Mouse (Mus musculus): ENCODE measurements around the gene Cd6. TPM values are rescaled to one million over a fixed set of nuclear protein-coding genes. Genes with fewer than 3 reads are reported as not detected.

Gene Cd6
- total RNA-seq, 2 experiments from 2014 or later: not detected

DNA sequence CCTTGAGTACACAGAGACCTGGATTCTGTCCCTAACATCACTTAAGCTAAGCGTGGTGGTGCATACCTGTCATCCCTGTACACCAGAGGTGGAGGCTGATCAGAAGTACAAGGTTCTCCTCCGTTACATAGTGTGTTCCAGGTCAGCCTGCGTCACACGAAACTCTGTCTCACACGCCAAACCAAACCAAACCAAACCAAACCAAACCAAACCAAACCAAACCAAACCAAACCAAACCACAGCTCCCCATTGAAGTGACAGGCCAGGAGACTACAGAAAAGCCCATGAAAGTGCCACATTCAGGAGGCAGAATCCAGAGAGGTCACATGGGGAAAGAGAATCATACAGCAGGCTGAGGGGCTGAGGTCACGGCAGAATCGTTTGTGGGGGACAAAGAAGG, 57.9 kb downstream of the Cd6 start:
- no peak for ATAC-seq (replicated peaks; ENCODE audit: low FRiP score, poor library complexity, severe bottlenecking)

DNA sequence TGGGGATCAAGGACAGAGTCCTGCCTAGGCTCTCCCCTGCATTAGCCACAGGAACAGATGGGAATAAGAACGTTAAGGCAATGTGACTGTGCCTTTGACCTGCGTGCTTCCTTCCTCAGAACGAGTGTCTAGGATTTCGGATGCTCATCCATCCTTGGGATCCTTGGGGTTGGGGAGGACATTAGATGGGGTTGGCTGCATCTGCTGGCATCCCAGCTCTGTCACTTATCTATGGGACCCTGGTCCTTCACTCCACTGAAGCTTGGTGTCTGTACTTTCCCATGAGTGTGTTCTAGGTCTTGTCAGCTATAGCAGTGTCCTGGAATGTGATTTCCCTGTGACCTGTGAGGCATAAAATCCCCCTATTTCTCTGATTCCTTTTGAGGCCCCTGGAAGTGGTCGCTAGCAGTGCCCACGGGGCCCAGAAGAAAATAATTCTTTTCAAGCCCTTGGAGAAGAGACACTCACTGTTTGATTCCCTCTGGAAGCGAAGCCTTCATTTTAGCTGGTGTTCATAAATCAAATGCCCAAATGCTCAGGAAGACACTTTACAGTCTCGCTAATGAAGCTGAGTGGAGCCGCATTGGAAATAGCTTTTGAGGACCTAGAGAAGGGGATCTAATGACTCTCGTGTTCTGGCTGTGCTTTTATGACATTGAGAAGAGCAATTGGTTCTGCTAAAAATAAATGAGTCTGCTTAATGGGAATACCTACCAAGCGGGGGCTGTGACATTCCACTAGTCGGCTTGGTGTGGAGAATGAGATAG, 60.2 kb downstream of the Cd6 start:
- ATAC-seq (replicated peaks; ENCODE audit: low FRiP score, poor library complexity, severe bottlenecking): no peak

DNA sequence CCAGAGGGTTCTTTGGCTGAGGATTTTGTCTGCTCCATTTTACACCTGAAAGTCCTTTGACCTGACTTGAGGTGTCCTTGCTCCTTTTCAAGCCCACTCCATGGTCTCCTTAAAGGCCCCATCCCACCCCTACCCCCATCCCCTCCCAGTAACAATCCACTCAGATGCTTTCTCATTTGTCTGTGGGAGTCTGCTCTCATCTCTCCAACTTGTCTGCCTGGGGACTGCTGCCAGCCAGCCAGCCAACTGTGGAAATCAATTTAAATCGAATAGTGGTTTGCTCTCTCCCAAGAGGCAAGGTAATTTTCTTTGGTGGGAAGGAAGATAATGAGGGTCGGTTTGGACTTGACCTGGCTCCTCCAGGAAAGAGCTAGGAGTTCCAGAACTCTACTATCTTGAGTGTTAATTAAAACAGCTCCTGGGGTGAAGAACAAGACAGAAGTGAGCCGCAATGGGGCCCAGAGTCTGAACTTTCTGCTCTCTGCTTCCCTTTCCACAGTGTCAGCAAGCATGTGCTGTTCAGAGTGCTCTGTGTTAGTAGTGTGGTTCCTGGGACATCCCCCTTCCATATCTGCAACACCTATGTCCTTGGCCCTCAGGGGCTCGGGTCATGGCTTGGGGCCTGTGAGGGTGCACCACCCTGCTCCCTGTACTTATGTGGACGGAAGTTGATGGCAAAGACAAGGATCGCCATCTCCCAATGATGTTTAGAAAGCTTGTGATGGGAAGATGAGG, 61.0 kb downstream of the Cd6 start:
- ATAC-seq (replicated peaks; ENCODE audit: low FRiP score, poor library complexity, severe bottlenecking): no peak

DNA sequence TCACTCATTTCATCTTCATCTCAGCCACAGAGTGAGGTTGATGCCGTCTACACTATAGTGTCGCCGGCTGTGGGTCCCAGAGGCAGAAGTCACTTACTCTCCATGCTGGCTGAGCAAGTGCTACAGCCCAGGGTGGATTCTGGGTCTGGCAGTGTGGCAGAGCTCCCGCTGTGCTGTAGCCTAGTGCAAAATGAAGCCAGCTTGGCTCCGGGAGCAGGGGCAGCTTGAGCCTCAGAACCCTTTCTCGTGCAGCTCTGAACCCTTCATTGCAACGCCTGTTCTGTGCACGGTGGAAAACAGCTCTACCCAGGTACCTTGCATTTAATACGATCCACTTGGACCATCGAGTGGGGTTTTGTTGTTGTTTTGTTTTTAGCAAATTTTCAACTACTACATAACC, 62.2 kb downstream of the Cd6 start:
- ATAC-seq (replicated peaks; ENCODE audit: low FRiP score, poor library complexity, severe bottlenecking): no peak

DNA sequence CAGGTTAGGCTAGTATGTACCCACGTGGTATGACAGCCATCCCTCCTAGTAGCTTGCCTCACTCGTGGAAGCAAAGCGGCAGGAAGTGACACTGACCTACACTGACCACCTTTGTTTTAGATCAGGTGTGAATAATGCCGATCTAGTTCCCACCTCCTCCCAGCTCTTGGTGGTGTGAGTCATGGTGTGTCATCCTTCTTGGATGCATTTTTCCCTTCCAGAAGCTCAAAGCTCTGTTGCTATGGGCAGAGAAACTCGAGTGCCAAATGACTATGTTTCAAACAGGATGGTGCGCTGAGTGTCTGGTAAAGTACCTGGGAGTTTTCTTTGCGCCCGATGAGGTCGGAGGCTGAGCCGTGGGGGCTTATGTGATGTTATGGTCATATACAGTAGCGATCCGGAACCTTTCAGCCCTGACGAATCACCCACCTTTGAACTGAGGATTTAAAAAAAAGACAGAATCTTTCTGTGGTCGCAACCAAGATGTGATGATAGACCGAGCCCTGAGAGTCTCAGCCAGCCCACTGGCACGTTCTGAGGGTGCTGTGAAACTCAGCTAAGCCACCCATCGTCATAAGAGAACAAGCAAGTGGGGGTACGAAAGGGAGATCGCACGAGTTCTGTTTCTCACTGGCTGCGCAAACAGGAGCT, 66.4 kb downstream of the Cd6 start:
- ATAC-seq (replicated peaks; ENCODE audit: low FRiP score, poor library complexity, severe bottlenecking): no peak

DNA sequence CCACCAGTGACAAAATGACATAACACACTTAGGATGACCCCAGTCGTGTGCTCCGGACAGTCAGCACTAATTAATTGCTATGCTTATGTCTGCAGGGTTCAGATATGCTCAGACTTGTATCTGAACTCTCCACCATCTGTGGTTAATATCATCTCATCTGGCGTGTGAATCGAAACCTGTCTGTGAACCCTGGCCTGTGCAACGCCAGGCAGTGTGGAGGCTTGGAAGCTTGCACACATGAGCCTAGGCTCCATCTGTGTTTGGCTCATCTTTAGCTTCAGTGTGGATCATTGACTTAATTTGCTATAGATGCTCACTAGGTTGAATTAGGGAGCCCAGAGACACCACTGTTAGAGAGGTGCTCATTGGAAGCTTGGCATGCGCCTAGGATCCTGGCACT, 67.4 kb downstream of the Cd6 start:
- no peak for ATAC-seq (replicated peaks; ENCODE audit: low FRiP score, poor library complexity, severe bottlenecking)

DNA sequence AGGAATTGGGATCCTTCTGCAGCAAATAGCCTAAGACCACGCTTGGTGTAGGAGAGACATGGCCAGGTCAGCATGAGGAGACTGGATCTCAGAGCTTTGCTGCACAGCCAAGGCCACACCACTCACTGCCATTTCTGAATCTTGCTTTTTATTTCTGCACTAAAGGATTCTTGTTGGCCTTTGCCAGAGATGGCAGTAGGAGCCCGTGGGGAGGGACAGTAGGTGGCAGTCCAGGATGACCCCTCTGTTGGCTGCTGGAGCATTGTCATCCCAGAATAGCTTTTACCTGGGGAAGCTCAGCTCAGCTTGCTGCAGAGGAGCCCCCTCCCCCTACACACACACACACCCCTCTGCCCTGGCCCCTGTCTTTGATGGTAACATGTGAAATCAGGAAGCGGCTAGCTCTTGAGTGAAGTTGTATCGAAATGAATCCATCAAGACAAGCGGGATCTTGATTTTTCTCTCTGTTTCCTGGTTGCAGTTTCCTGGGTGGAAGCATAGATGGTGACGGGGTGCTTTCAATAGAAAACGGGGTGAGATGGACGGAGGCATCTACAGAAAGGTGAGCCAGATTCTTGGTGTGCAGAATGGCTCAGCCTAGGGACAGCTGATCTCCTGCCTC, 68.0 kb downstream of the Cd6 start:
- no peak for ATAC-seq (replicated peaks; ENCODE audit: low FRiP score, poor library complexity, severe bottlenecking)

DNA sequence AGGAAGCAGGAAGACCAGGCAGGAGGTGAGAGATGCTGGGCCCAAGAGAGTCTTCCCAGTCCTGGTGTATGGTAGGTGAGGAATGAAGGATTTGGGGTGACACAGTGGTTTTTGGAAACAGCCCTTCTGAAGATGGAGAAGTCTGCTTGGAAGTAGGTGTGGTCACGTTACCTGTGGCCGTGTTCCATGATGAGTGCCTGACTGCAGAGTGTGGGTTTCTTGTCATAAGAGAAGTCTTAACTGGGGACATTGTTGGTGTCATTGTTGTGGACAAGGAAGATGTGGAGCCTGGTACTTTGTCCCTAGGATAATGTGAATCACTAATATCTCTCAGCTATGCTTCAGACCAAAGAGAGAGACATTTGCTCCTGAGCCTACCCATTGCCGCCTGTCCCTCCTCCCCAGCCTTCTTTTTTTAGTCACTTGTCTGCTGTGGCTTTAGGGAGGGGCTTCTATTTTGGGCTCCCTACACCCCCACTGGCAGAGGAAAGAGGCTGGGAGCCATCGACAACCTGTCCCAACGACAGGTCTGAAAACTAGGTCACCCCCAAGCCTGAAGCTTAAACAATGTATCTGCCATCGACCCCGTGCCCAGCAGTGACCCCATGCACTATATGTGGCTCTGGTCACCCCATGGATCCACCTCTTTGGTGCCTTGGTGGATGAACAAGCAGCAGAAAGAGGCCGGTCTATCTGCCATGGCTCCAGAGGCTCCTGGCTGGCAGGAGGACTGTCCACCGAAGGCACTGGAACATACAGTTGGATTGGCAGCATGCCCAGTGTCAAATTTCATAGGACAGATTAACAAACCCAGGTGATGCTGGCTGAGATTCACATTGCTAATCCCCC, 69.7 kb downstream of the Cd6 start:
- ATAC-seq (replicated peaks; ENCODE audit: low FRiP score, poor library complexity, severe bottlenecking): no peak

DNA sequence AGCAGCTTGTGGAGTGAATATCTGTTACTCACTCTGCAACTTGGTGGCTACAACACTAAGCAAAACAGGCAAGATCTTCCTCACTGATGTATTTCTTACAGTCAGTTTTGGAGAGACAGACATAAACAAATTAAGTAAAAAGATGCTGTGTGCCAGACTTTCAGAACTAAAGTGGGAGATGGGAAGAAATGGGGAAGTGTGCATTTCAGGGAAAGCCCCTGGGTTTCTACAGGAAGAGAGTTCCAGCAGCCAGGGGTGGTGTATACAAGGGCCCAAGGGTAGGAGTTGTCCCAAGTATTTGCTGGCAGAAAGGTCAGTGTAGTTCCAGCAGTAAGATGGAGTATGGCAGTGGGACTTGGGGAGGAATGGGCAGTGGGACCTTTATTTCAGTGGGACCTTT, 70.3 kb downstream of the Cd6 start:
- no peak for ATAC-seq (replicated peaks; ENCODE audit: low FRiP score, poor library complexity, severe bottlenecking)

DNA sequence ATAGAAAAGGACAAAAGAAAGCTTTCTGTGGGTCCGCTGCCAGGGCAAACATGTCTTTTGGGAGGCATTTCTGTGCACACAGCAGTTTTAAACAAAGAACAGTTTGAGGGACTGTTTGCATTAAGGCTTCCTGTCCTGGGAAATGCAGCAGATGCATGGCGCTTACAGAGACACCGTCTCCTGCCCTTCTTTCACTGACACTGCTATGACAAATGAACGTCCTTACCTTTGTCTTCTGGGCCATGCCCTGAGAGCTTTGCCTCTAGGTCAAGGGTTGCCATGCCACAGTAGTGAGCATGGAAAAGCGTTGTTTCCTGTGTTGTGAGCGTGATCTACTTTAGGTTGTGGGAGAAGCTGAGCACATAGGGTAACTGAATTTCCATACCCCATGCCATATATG, 71.2 kb downstream of the Cd6 start:
- ATAC-seq (replicated peaks; ENCODE audit: low FRiP score, poor library complexity, severe bottlenecking): no peak

DNA sequence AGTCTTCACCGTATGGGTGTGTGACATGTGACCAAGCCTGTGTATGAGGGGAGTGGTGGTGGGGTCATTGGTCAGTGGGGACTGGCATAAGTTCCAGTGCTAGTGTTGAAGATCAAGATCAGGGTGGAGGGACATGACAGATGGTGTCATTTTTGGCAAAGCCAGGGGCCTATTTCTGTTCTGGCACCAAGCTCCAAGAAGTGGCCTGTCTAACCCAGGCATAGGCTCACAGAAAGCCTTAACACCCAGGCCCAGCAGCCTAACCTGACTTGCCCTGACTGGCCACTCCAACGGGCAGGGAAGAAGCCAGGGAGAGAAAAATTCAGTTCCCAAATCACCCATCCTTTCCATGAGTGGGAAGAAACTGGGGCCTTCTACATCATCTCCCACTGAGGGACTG, 72.3 kb downstream of the Cd6 start:
- ATAC-seq (replicated peaks; ENCODE audit: low FRiP score, poor library complexity, severe bottlenecking): no peak

DNA sequence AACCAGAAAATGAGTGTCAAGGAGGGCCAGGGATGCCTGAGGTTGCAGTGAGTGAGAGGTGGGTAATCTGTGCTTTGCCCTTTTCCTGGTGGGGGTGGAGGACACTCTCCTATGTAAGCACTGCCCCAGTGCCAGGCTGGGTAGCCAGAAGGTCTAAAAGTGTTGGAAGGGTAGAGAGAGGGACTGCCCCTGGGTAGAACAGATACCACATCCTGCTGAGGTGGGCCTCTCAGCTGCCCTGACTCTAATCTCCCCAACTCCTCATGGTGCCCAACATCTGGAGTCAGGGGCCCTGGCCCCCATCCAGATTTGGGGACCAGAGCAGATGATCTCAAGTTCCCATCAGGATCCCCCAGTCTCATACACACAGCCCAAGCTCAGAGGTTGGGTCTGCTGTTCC, 72.7 kb downstream of the Cd6 start:
- no peak for ATAC-seq (replicated peaks; ENCODE audit: low FRiP score, poor library complexity, severe bottlenecking)

DNA sequence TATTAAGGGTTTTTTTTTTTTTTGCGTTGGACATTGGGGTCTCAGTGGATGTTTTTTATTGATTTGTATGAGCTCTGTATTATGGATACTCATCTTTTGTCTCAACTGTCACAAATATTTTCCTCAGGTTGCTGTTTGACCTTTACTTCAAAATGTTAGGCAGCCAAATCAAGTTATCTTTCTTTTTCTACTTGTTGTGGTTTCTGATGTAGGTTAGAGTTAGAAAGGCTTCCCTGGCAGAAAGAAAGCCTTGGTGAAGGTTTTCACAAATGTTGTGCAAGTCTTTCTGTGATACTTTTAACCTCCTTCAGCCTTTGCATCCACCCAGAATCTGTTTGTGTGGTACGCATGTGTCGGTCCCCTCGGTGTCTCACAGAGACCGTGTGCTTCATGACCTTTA, 77.2 kb downstream of the Cd6 start:
- ATAC-seq (replicated peaks; ENCODE audit: low FRiP score, poor library complexity, severe bottlenecking): no peak

DNA sequence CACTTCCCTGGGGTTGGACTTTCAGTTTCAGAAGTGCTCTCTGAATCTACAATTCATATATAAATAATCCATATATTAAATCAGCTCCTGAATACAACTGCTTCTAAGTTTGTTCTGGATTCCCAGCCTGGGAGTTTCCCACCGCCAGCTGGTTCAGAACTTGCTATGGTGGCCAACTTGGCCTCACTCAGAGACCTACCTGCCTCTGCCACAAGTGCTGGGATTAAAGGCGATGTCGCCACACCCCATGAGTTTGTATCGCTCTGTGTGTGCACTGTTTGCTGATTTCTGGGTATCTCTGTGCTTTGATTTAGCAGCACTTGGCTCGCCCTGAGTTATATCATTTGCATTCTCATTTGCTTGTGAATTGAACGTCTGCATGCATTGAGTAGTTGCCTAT, 77.8 kb downstream of the Cd6 start:
- no peak for ATAC-seq (replicated peaks; ENCODE audit: low FRiP score, poor library complexity, severe bottlenecking)

DNA sequence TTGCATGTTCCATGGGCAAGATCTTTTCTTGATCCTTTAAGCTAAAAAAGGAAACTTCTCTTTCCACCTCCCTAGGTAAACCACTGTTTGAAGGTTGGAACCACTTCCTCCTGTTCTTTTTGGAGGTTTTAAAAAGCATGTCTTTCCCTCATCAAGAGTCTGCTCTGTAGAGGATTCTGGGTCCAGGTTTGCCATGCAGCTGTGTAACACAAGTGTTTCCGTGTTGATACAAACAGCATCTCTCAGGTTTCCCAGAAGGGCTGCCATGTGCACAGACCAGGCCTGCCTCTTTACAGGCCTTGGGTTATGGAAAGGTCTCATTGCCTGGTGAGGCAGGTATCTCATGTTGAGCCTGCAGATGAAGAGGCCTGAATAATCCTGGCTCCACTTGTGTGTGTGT, 78.3 kb downstream of the Cd6 start:
- ATAC-seq (replicated peaks; ENCODE audit: low FRiP score, poor library complexity, severe bottlenecking): no peak

DNA sequence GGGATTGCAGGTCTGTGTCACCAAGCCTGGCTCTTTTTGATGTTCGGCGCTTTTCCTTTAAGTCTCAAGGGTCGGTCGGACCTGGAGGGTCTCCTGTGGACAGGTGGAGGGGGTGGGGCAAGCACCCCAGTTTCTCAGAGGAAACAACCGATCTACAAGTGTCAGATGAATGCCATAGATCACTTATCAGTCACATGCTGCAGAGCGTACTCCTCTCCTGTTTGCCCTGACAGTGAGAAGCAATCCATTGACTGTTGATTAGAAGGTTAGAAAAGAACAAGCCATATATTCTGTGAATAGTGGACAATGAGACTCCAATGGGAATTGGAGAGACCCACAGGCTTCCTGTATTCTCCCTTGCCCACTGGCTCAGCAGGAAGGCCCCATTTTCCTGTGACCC, 79.7 kb downstream of the Cd6 start:
- no peak for ATAC-seq (replicated peaks; ENCODE audit: low FRiP score, poor library complexity, severe bottlenecking)

DNA sequence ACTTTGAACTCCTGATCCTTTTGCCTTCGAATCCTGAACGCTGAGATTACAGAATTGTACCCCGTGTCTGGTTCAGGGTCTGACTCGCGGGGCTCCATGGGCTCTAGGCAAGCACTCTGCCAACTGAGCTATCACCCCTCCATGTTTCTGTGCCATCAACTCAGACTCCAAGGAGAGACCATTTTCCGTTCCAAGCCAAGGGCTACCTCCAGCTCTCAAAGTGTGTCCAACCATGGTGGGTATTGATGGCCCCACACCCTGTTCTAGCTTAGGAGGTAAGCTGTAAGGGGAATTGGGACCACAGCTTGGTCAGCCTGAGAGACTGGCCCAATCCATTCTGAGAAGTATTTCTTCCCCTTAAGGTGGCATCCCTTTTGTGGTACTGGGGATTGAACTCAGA, 80.6 kb downstream of the Cd6 start:
- no peak for ATAC-seq (replicated peaks; ENCODE audit: low FRiP score, poor library complexity, severe bottlenecking)

DNA sequence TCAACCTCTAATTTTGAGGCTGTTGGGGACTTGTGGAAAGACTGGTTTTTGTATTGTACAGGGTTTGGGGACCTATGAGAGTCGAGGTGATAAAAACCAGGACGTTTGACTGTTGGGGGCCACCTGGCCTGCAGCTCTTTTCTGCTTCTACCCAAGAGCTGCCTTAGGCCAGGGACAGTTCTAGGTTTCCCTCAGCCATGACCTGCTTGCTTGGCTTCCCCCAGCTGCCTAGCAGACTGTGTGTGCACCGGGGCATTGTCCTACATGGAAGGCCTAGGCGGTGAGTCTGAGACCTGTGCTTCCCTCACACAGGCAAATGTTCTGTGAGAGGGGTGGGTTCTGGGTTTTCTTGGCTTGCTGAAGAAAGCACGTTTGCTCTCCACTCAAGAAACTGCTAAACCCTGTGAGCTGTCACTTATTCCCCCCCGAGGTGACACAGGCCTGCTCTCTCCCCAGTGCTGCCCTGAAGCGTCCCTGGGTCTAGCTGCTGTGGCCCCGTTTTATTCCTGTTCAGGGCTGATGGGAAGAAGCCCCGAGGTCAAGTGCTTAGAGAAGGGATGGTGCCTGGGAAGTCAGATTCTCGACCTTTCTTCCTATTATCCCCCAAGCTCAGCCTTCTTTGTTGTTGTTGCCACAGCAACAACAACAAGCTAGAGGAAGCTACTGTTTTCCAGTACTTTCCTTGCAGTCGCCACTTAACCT, 81.3 kb downstream of the Cd6 start:
- no peak for ATAC-seq (replicated peaks; ENCODE audit: low FRiP score, poor library complexity, severe bottlenecking)

DNA sequence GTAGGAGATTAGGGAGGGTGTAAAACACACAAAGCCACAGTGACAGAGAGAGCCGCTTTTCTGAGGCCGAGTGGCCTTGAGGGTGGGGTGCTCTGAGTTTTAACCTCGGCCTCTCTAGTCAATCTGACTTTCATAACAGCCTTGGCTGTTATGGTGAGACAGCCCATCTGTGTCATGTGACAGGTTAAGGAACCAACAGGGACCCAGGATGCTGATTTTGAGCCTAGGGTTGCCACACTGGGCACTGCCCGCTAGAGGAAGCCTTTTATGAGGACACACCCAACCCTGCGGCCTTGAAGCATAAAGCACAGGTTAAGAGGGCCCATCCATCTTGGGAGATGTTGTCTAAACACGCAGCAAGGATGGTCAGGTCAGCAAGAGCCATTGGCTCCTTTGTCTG, 82.1 kb downstream of the Cd6 start:
- no peak for ATAC-seq (replicated peaks; ENCODE audit: low FRiP score, poor library complexity, severe bottlenecking)

All from erythroblast, adult 5-6 weeks (primary cell).